Mouse (Mus musculus): Measurements from ENCODE around the gene Crocc2. TPM values are rescaled to one million over a fixed set of nuclear protein-coding genes. Genes with fewer than 3 reads are reported as not detected.

Crocc2 gene
- polyA plus RNA-seq, 1 experiment from 2014 or later: 0.30 TPM

DNA sequence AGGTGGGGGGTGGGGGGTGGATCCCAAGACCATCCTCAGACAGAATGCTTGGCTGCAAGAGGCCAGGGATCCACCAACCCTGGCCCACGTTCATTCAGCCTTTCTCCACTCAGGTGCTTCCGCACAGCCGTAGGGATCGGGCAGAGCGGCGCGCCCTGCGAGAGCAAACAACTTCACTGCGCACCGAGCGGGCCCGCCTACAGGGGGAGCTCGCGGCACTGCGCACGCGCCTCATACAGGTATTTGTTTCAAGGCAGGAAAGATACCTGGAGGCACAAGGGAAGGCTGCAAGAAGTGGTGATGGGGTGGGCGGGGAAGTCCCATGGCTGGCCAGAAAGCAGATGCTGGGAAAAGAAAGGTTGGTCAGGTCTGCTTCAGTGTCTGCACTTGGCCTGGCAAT, 55.4 kb downstream of the Crocc2 start:
- 10% methylated on average over 18 of the region's 18 CpGs for WGBS

DNA sequence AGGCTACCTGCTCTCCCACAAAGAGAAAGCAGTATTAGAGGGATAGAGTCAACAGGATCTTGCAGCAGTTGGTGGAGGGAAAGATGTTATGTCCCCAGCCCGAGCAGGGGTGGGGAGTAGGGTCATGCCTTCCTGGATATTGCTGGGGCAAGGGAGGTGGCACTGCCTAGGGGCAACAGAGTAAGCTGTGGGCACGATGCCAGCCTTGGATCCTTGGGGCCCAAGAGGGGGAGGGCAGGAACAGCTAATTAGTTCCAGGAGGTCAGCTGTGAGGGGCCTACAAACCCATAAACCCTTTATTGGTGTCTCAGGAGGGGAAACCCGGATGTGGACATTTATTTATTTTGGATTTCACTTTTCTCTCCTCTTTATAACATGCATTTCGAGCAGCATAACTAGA, 56.7 kb downstream of the Crocc2 start:
- H3K36me3 ChIP-seq (ENCODE audit: control insufficient read depth, insufficient read depth): no peaks in the 10 kb centered on the region
- no peak overlapping the region for H3K9ac ChIP-seq (replicated peaks; ENCODE audit: low read depth, low read length)
- no peaks in the 10 kb centered on the region for H3K9me3 ChIP-seq (ENCODE audit: control insufficient read depth, low read length)
- ATAC-seq: no peak
- H3K4me1 ChIP-seq (replicated peaks; ENCODE audit: control insufficient read depth, insufficient read depth, low read length): peaks cover 5% of the 10 kb centered on the region; the same call in 1 of the 2 replicates
- H3K27me3 ChIP-seq (replicated peaks; ENCODE audit: control insufficient read depth, insufficient read depth, low read length): no peaks in the 10 kb centered on the region; the same call in 1 of the 2 replicates
- H3K4me3 ChIP-seq (replicated peaks; ENCODE audit: low read length): no peak overlapping the region
- no peak overlapping the region for H3K4me2 ChIP-seq (ENCODE audit: low read length)
- 39% methylated on average over 4 of the region's 4 CpGs for WGBS
- no peak overlapping the region for H3K27ac ChIP-seq (ENCODE audit: low read length)

More for the DNA sequence above, 55.4 kb downstream of the Crocc2 start:
- H3K4me1 ChIP-seq (replicated peaks; ENCODE audit: control insufficient read depth, insufficient read depth, low read length): peaks cover 5% of the 10 kb centered on the region; the same call in 1 of the 2 replicates
- no peak overlapping the region for H3K9ac ChIP-seq (replicated peaks; ENCODE audit: low read depth, low read length)
- no peaks in the 10 kb centered on the region for H3K9me3 ChIP-seq (ENCODE audit: control insufficient read depth, low read length)
- no peak overlapping the region for H3K27ac ChIP-seq (ENCODE audit: low read length)
- no peaks in the 10 kb centered on the region for H3K36me3 ChIP-seq (ENCODE audit: control insufficient read depth, insufficient read depth)
- no peak for ATAC-seq
- H3K4me3 ChIP-seq (replicated peaks; ENCODE audit: low read length): no peak overlapping the region
- no peak overlapping the region for H3K4me2 ChIP-seq (ENCODE audit: low read length)
- no peaks in the 10 kb centered on the region; the same call in 1 of the 2 replicates for H3K27me3 ChIP-seq (replicated peaks; ENCODE audit: control insufficient read depth, insufficient read depth, low read length)

DNA sequence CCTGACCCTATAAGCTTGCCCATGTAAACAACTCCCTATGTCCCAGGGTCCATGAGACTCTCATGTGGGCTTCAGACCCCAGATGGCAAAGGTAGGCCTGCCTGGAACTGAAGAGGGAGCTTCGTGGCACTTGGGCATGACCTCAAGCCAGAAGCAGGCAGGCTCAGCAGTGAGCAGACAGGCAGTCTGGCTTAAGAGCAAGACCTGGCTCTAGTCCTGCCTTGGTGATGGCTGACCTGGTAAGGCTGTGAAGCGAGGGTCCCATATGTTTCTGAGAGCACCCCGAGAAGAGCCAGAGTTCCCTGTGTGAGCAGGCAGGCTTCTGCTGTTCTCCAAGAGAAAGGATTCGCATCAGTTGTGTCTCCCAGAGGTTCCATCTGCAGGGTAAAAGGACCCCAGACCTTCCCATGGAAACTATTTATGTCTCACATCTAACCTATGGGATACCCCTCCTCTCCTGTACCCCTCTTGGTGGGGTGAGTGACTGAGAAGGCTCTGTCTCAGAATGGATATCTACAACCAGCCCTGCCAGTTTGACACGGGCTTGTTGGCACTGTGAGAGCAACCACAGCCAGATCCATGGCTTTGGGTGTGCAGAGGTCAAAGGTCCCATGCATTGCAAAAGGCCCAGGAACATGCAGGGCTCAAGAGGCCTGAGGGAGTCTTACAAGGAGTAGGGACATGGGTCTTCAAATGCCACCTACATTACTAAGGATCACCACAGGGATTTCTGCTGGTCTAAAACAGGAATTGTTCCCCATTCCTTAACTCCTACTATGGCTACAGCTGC, 57.4 kb downstream of the Crocc2 start:
- Histone ChIP-seq H3K9ac (replicated peaks; ENCODE audit: low read depth, low read length) (no peak overlapping the region), H3K36me3 (ENCODE audit: control insufficient read depth, insufficient read depth) (no peaks in the 10 kb centered on the region), H3K4me1 (replicated peaks; ENCODE audit: control insufficient read depth, insufficient read depth, low read length) (peaks cover 5% of the 10 kb centered on the region; the same call in 1 of the 2 replicates), H3K9me3 (ENCODE audit: control insufficient read depth, low read length) (no peaks in the 10 kb centered on the region), H3K27ac (ENCODE audit: low read length) (no peak overlapping the region), H3K4me2 (ENCODE audit: low read length) (no peak overlapping the region), H3K27me3 (replicated peaks; ENCODE audit: control insufficient read depth, insufficient read depth, low read length) (no peaks in the 10 kb centered on the region; the same call in 1 of the 2 replicates), H3K4me3 (replicated peaks; ENCODE audit: low read length) (no peak overlapping the region)
- 85% methylated on average over 5 of the region's 5 CpGs for WGBS
- ATAC-seq: no peak

DNA sequence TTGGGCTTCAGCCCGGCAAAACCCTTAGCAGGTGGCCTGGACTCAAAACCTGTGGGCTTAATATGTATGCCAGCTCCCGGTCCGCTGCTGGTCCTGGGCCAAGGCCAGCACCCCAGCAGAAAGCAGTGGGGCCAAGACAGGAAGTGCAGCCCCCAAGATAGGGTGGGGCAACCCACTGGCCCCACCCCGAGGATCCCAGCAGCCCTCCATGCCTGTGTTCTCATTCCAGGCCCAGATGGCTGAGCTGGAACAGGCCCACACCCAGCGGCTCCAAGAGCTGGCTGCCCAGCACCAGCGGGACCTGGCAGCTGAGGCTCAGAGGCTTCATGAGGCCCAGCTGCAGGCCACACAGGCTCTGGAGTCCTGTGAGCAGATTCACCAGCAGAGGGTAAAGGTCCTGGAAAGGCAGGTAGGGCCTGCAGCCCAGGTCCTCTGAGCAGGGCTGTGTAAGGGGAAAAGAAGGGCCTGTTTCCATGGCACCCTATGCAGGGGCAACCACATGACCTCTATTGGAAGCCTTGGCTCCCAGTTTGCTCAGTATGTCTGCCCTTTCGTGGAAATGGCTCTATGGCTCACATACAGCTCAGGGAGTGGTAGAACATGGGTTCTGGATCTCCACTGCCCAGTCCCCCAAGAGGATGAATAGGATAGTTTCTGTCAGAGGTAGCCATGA, 58.9 kb downstream of the Crocc2 start:
- Histone ChIP-seq H3K9ac (replicated peaks; ENCODE audit: low read depth, low read length) (no peak overlapping the region), H3K27ac (ENCODE audit: low read length) (0 out of 2 replicates have a peak overlapping the region, but pooled peaks have one; percentile 20), H3K4me2 (ENCODE audit: low read length) (no peak overlapping the region), H3K36me3 (ENCODE audit: control insufficient read depth, insufficient read depth) (no peaks in the 10 kb centered on the region), H3K9me3 (ENCODE audit: control insufficient read depth, low read length) (no peaks in the 10 kb centered on the region), H3K4me3 (replicated peaks; ENCODE audit: low read length) (no peak overlapping the region), H3K27me3 (replicated peaks; ENCODE audit: control insufficient read depth, insufficient read depth, low read length) (no peaks in the 10 kb centered on the region; the same call in 1 of the 2 replicates), H3K4me1 (replicated peaks; ENCODE audit: control insufficient read depth, insufficient read depth, low read length) (peaks cover 5% of the 10 kb centered on the region; the same call in 1 of the 2 replicates)
- peak; percentile 71 for ATAC-seq
- 67% methylated on average over 7 of the region's 7 CpGs for WGBS

DNA sequence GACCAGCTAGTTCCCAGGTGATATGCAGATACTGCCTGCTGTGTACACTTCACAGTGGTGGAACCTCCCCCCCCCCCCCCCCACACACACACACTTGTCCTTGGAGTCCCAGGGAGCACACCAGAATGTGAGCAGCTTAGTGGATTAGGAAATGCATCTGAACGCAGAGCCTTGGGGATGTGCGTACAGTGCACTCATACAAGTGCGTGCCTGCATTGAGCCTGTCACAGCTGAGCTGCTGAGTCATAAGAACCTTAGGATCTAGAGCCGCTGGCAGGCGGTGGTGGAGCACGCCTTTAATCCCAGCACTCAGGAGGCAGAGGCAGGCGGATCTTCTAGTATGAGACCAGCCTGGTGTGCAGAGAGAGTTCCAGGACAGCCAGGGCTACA, 59.4 kb downstream of the Crocc2 start:
- no peak overlapping the region for H3K9ac ChIP-seq (replicated peaks; ENCODE audit: low read depth, low read length)
- H3K4me3 ChIP-seq (replicated peaks; ENCODE audit: low read length): no peak overlapping the region
- ATAC-seq: no peak
- H3K4me1 ChIP-seq (replicated peaks; ENCODE audit: control insufficient read depth, insufficient read depth, low read length): peaks cover 5% of the 10 kb centered on the region; the same call in 1 of the 2 replicates
- no peaks in the 10 kb centered on the region; the same call in 1 of the 2 replicates for H3K27me3 ChIP-seq (replicated peaks; ENCODE audit: control insufficient read depth, insufficient read depth, low read length)
- WGBS: 91% methylated on average over 7 of the region's 7 CpGs
- H3K36me3 ChIP-seq (ENCODE audit: control insufficient read depth, insufficient read depth): no peaks in the 10 kb centered on the region
- no peak overlapping the region for H3K27ac ChIP-seq (ENCODE audit: low read length)
- no peaks in the 10 kb centered on the region for H3K9me3 ChIP-seq (ENCODE audit: control insufficient read depth, low read length)
- H3K4me2 ChIP-seq (ENCODE audit: low read length): no peak overlapping the region

DNA sequence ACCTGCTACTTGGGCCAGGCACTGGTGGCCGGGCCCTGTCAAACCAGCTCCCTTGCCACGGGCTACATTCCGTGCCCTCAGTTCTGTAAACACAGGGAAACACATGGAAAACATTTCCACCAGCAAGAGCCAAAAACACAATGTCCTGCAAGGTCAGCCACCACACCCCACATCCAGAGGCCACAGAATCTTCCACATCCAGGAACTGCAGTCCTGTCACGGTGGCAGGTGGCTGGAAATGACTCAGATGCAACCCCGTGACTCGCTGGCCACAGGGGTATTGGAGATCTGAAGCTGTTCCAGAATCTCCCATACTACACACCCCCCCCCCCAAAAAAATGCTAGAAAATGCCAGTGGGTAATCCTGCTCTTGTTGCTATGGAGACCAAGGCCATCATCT, 60.7 kb downstream of the Crocc2 start:
- H3K27me3 ChIP-seq (replicated peaks; ENCODE audit: control insufficient read depth, insufficient read depth, low read length): no peaks in the 10 kb centered on the region
- H3K36me3 ChIP-seq (ENCODE audit: control insufficient read depth, insufficient read depth): no peaks in the 10 kb centered on the region
- no peak overlapping the region for H3K27ac ChIP-seq (ENCODE audit: low read length)
- WGBS: 92% methylated on average over 6 of the region's 6 CpGs
- no peak for ATAC-seq
- H3K9ac ChIP-seq (replicated peaks; ENCODE audit: low read depth, low read length): no peak overlapping the region
- H3K9me3 ChIP-seq (ENCODE audit: control insufficient read depth, low read length): no peaks in the 10 kb centered on the region
- peaks cover 5% of the 10 kb centered on the region; the same call in 1 of the 2 replicates for H3K4me1 ChIP-seq (replicated peaks; ENCODE audit: control insufficient read depth, insufficient read depth, low read length)
- no peak overlapping the region for H3K4me3 ChIP-seq (replicated peaks; ENCODE audit: low read length)
- no peak overlapping the region for H3K4me2 ChIP-seq (ENCODE audit: low read length)

DNA sequence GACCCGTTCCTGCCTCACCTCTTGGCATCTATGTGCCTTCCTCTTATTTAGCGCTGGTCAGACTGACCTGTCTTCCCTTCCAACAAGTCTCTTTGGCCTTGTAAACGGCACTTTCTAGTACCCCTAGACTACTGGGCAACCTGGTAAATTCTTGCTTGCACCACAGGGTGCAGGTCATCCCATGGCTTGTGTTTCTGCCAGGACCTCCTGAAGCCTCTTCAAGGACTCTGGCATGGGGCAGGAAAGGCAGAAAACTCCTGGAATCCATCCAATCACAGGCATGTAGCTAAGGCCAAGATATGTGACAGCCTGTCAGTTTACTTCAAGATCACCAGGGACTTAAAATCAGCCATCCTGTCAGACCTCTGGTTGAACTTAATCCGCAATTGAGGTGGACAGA, 61.1 kb downstream of the Crocc2 start:
- Histone ChIP-seq H3K27ac (ENCODE audit: low read length) (no peak overlapping the region), H3K27me3 (replicated peaks; ENCODE audit: control insufficient read depth, insufficient read depth, low read length) (0 out of 2 replicates have a peak, but pooled peaks cover 2% of the 10 kb centered on the region), H3K4me1 (replicated peaks; ENCODE audit: control insufficient read depth, insufficient read depth, low read length) (peaks cover 5% of the 10 kb centered on the region; the same call in 1 of the 2 replicates), H3K9ac (replicated peaks; ENCODE audit: low read depth, low read length) (no peak overlapping the region), H3K36me3 (ENCODE audit: control insufficient read depth, insufficient read depth) (no peaks in the 10 kb centered on the region), H3K4me2 (ENCODE audit: low read length) (no peak overlapping the region), H3K9me3 (ENCODE audit: control insufficient read depth, low read length) (no peaks in the 10 kb centered on the region), H3K4me3 (replicated peaks; ENCODE audit: low read length) (no peak overlapping the region)
- no peak for ATAC-seq
- 78% methylated on average over 4 of the region's 4 CpGs for WGBS

DNA sequence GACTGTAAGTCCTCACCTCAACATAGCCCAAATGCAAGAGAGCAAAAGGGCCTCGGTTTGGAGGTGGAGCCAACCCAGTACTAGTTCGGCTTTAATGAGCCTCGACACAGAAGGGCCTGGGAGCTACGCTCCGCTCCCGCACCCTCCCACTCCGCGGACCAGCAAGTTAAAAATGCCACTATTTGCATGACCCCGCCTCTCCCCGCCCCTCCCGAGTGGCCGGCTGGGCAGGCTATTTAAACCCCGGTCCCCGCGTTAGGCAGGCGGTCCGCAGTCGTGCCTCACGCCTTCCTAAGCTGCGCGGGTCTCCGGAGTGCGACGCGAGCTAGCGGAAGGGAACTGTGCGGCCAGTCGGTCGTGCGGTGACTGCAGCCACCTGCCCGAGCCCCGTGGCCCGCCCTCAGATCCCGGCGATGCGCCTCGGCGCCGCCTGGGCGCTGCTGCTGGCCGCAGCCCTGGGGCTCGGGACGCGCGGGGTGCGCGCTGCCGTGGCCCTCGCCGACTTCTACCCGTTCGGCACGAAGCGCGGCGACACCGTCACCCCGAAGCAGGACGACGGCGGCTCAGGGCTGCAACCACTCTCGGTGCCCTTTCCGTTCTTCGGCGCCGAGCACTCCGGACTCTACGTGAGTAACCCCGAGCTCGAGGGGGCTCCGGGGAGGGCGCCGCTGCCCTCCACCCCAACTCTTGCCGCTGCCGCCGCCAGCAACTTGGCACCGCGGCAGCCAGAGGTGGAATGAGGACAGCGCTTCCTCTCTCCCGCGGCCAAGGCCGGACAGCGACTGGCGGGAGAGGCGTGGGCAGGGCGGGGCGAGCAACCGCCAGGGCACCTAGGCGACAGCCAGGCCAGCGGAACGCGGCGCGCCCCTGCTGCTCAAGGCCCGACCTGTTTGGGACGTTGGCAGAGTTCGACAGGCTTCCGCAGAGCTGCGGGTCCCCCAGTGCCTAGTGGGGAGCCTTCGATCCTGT, 67.3 kb downstream of the Crocc2 start, which contains the start of gene Sned1:
Sned1 (plus strand) TSS at position 266 of the 969 bp plus-strand sequence.
- H3K4me2 ChIP-seq (ENCODE audit: low read length): peak within 1 kb of the TSS; percentile 100
- H3K4me1 ChIP-seq (replicated peaks; ENCODE audit: control insufficient read depth, insufficient read depth, low read length): peaks cover 15% of the 10 kb centered on the region
- no peak within 1 kb of the TSS for H3K27ac ChIP-seq (ENCODE audit: low read length)
- peak within 1 kb of the TSS; percentile 65 for H3K9ac ChIP-seq (replicated peaks; ENCODE audit: low read depth, low read length)
- no peaks in the 10 kb centered on the region for H3K36me3 ChIP-seq (ENCODE audit: control insufficient read depth, insufficient read depth)
- peak within 1 kb of the TSS; percentile 55 for H3K4me3 ChIP-seq (replicated peaks; ENCODE audit: low read length)
- no peaks in the 10 kb centered on the region for H3K9me3 ChIP-seq (ENCODE audit: control insufficient read depth, low read length)
- peaks cover 16% of the 10 kb centered on the region; the same call in 1 of the 2 replicates for H3K27me3 ChIP-seq (replicated peaks; ENCODE audit: control insufficient read depth, insufficient read depth, low read length)
- under 1% methylated on average over 95 of the region's 100 CpGs for WGBS
- peak; percentile 84 for ATAC-seq

Data from forebrain, embryonic 16.5 days (tissue).